In the genomic region with DNA sequence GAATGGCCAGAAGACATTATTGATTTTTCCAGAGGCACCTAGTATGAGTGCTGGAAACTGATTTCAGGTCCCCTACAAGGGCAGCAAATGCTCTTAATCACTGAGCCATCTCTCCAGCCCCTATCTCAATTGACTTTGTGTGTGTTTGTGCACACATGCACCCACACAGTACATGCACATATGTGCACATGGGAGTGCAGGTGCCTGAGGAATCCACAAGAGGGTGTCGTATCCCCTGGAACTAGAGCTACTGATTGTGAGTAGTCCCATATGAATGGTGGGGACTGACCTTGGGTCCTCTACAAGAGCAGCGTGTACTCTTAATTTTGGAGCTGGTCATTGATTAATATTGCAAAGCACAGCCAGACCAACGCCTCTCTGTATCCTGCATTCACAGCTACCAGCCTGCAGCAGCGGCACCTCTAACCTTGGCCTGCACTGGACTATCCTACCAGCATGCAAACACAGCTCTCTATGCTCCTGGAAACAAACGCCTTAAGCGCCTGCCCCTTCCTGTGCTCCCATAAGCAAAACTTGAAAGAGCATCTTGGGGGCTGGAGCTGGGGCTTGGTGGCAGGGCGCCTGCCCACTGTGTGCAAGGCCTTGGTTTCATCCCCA, we compare ENCODE assay signal across 17 mouse cellular contexts. TPM values are rescaled to one million over a fixed set of nuclear protein-coding genes. Genes with fewer than 3 reads are reported as not detected.
A peak's percentile ranks its signal among the peaks of the same experiment; 100 is the strongest.
DNase-seq lines count a peak whose midpoint lies in the region; ATAC-seq and TF ChIP-seq lines count a peak whose summit lies in the region.
"Had no signal": no experiment of that assay in that cellular context is flagged by ENCODE, and none has a peak within 500 bp of the region (broad histone marks: within the 10 kb centered on the region; RNA-seq: fewer than 3 reads in every experiment).

No protein-coding gene starts in this region.

- H3K4me1 ChIP-seq in intestine, postnatal 0 days (replicated peaks; ENCODE audit: control insufficient read depth, insufficient read depth, low read length): no peaks in the 10 kb centered on the region
- no peaks in the 10 kb centered on the region for H3K4me1 ChIP-seq in intestine, embryonic 16.5 days (ENCODE audit: control insufficient read depth, insufficient read depth, low read length)
- no peaks in the 10 kb centered on the region for H3K4me1 ChIP-seq in midbrain, embryonic 15.5 days
- H3K4me1 ChIP-seq in midbrain, embryonic 10.5 days: no peaks in the 10 kb centered on the region
- H3K4me1 ChIP-seq: embryonic facial prominence, embryonic 12.5 days; forebrain, embryonic 15.5 days; limb, embryonic 13.5 days; neural tube, embryonic 13.5 days had no signal

- no peak overlapping the region for H3K4me2 ChIP-seq in intestine, postnatal 0 days (replicated peaks; ENCODE audit: low read depth)
- no peak overlapping the region for H3K4me2 ChIP-seq in intestine, embryonic 16.5 days (ENCODE audit: low read depth, low read length)
- no peak overlapping the region for H3K4me2 ChIP-seq in midbrain, embryonic 15.5 days
- H3K4me2 ChIP-seq: embryonic facial prominence, embryonic 12.5 days; forebrain, embryonic 15.5 days; limb, embryonic 13.5 days; neural tube, embryonic 13.5 days had no signal

- H3K27me3 ChIP-seq in intestine, postnatal 0 days (replicated peaks; ENCODE audit: control insufficient read depth, insufficient read depth, low read length): no peaks in the 10 kb centered on the region
- H3K27me3 ChIP-seq in intestine, embryonic 16.5 days (replicated peaks; ENCODE audit: control insufficient read depth, insufficient read depth, low read length): no peaks in the 10 kb centered on the region
- H3K27me3 ChIP-seq in midbrain, embryonic 15.5 days (replicated peaks): no peaks in the 10 kb centered on the region
- H3K27me3 ChIP-seq in midbrain, embryonic 10.5 days (ENCODE audit: low read depth, poor library complexity, severe bottlenecking): no peaks in the 10 kb centered on the region
- H3K27me3 ChIP-seq: embryonic facial prominence, embryonic 12.5 days; forebrain, embryonic 15.5 days; limb, embryonic 13.5 days; neural tube, embryonic 13.5 days had no signal

- H3K27ac ChIP-seq in intestine, postnatal 0 days (ENCODE audit: low read depth, low read length): no peak overlapping the region
- no peak overlapping the region for H3K27ac ChIP-seq in intestine, embryonic 16.5 days (ENCODE audit: low read length)
- H3K27ac ChIP-seq in midbrain, embryonic 15.5 days: no peak overlapping the region
- H3K27ac ChIP-seq in midbrain, embryonic 10.5 days (replicated peaks): no peak overlapping the region
- H3K27ac ChIP-seq: embryonic facial prominence, embryonic 12.5 days; forebrain, embryonic 15.5 days; neural tube, embryonic 13.5 days had no signal

- WGBS in intestine, postnatal 0 days: 78% methylated on average over 7 of the region's 7 CpGs
- 76% methylated on average over 7 of the region's 7 CpGs for WGBS in intestine, embryonic 16.5 days
- 85% methylated on average over 7 of the region's 7 CpGs for WGBS in midbrain, embryonic 15.5 days
- WGBS in midbrain, embryonic 10.5 days: 85% methylated on average over 7 of the region's 7 CpGs

- no peak overlapping the region for H3K4me3 ChIP-seq in intestine, postnatal 0 days (ENCODE audit: low read depth, low read length)
- H3K4me3 ChIP-seq in intestine, embryonic 16.5 days (ENCODE audit: low read length): no peak overlapping the region
- no peak overlapping the region for H3K4me3 ChIP-seq in midbrain, embryonic 15.5 days
- no peak overlapping the region for H3K4me3 ChIP-seq in midbrain, embryonic 10.5 days
- H3K4me3 ChIP-seq: embryonic facial prominence, embryonic 12.5 days; forebrain, embryonic 15.5 days; limb, embryonic 13.5 days; neural tube, embryonic 13.5 days had no signal

- DNase-seq in CD4-positive, CD25-positive, alpha-beta regulatory T cell, adult 2 months (ENCODE audit: low read depth, low spot score): peak; percentile 25
- no peak for DNase-seq in midbrain, embryonic 10.5 days (ENCODE audit: low spot score)
- no peak for DNase-seq in cerebellum, adult 9-11 months
- DNase-seq: cerebellum, adult 8-10 months; gastrocnemius, postnatal 36 days had no signal

- H3K9me3 ChIP-seq in intestine, postnatal 0 days (ENCODE audit: control insufficient read depth): 0 out of 2 replicates have a peak, but pooled peaks cover 2% of the 10 kb centered on the region
- 0 out of 2 replicates have a peak, but pooled peaks cover 4% of the 10 kb centered on the region for H3K9me3 ChIP-seq in intestine, embryonic 16.5 days (ENCODE audit: control insufficient read depth, low read length)
- peaks cover 2% of the 10 kb centered on the region; the same call in 1 of the 2 replicates for H3K9me3 ChIP-seq in midbrain, embryonic 15.5 days
- H3K9me3 ChIP-seq in midbrain, embryonic 10.5 days (replicated peaks): peaks cover 11% of the 10 kb centered on the region
- H3K9me3 ChIP-seq: forebrain, embryonic 15.5 days had no signal

- ATAC-seq in CD4-positive, CD25-positive, alpha-beta regulatory T cell, adult 4 months: no peak
- ATAC-seq in intestine, postnatal 0 days: no peak
- no peak for ATAC-seq in intestine, embryonic 16.5 days
- 0 out of 2 replicates have a peak, but pooled peaks have one; percentile 50 for ATAC-seq in midbrain, embryonic 15.5 days (replicated peaks)
- ATAC-seq in megakaryocyte-erythroid progenitor cell, adult 5-6 weeks (replicated peaks; ENCODE audit: low FRiP score, low TSS enrichment, poor library complexity, severe bottlenecking): 0 out of 2 replicates have a peak, but pooled peaks have one; percentile 25
- ATAC-seq: forebrain, embryonic 15.5 days had no signal

- H3K9ac ChIP-seq in intestine, postnatal 0 days (ENCODE audit: low read depth, low read length): no peak overlapping the region
- H3K9ac ChIP-seq in intestine, embryonic 16.5 days (ENCODE audit: low read depth, low read length): no peak overlapping the region
- H3K9ac ChIP-seq in midbrain, embryonic 15.5 days: no peak overlapping the region
- H3K9ac ChIP-seq: embryonic facial prominence, embryonic 12.5 days; forebrain, embryonic 15.5 days; limb, embryonic 13.5 days; neural tube, embryonic 13.5 days had no signal

- TF ChIP-seq CTCF in intestine, postnatal 0 days (IDR thresholded peaks at IDR 0.05; ENCODE audit: low read depth): peak; percentile 57

- H3K36me3 ChIP-seq in intestine, postnatal 0 days (ENCODE audit: control insufficient read depth, insufficient read depth): 0 out of 2 replicates have a peak, but pooled peaks cover under 1% of the 10 kb centered on the region
- H3K36me3 ChIP-seq in intestine, embryonic 16.5 days (ENCODE audit: control insufficient read depth, insufficient read depth, low read length): no peaks in the 10 kb centered on the region
- H3K36me3 ChIP-seq in midbrain, embryonic 15.5 days (replicated peaks): no peaks in the 10 kb centered on the region
- H3K36me3 ChIP-seq in midbrain, embryonic 10.5 days: peaks cover 19% of the 10 kb centered on the region

RNA-seq across cellular contexts. Expression of a gene that starts 14.8 kb away (rescaled TPM):
- not detected for polyA plus RNA-seq in CD4-positive, CD25-positive, alpha-beta regulatory T cell, adult 4 months (2017; shearing (Covaris generic))
- polyA plus RNA-seq in intestine, postnatal 0 days (2015; fragmentation: Nextera tagmentation; extraction: Ambion mirVana): not detected in 2 replicates
- not detected in 2 replicates for polyA plus RNA-seq in intestine, embryonic 16.5 days (2015; fragmentation: Nextera tagmentation; extraction: Ambion mirVana)
- not detected in 2 replicates for polyA plus RNA-seq in midbrain, embryonic 15.5 days (2015; fragmentation: Nextera tagmentation; extraction: Ambion mirVana)
- polyA plus RNA-seq in midbrain, embryonic 10.5 days (2016; fragmentation: Nextera tagmentation; extraction: Ambion mirVana): not detected in 2 replicates
- not detected in 2 replicates for total RNA-seq in megakaryocyte-erythroid progenitor cell, adult 5-6 weeks (2014; fragmentation: Nextera tagmentation)
- not detected in 2 replicates for total RNA-seq in megakaryocyte-erythroid progenitor cell, adult 5-6 weeks (2017)
- total RNA-seq: adrenal gland, postnatal 4 days; gastrocnemius, postnatal 36 days; hematopoietic stem cell, adult 5-6 weeks had no signal
- polyA plus RNA-seq: embryonic facial prominence, embryonic 12.5 days; forebrain, embryonic 15.5 days; large intestine, adult 2 months; limb, embryonic 13.5 days; neural tube, embryonic 13.5 days had no signal

RNA-seq across cellular contexts. Expression of a gene that starts 32.1 kb away (rescaled TPM):
- 10 to 100 TPM in 1 of 2 experiments, 1 to 10 TPM in 1; 9.5 to 14.3 TPM for polyA plus RNA-seq in CD4-positive, CD25-positive, alpha-beta regulatory T cell, adult 4 months (2017; shearing (Covaris generic))
- polyA plus RNA-seq in intestine, postnatal 0 days (2015; fragmentation: Nextera tagmentation; extraction: Ambion mirVana): 44.9 and 47.9 TPM in 2 replicates
- 20.2 and 51.9 TPM in 2 replicates for polyA plus RNA-seq in intestine, embryonic 16.5 days (2015; fragmentation: Nextera tagmentation; extraction: Ambion mirVana)
- polyA plus RNA-seq in midbrain, embryonic 15.5 days (2015; fragmentation: Nextera tagmentation; extraction: Ambion mirVana): 127 and 130 TPM in 2 replicates
- 90.0 and 93.8 TPM in 2 replicates for polyA plus RNA-seq in midbrain, embryonic 10.5 days (2016; fragmentation: Nextera tagmentation; extraction: Ambion mirVana)
- total RNA-seq in megakaryocyte-erythroid progenitor cell, adult 5-6 weeks (2014; fragmentation: Nextera tagmentation): 65.6 and 66.8 TPM in 2 replicates
- total RNA-seq in megakaryocyte-erythroid progenitor cell, adult 5-6 weeks (2017): 103 and 104 TPM in 2 replicates

Comparison
In these comparisons a context has a peak if more than half of its experiments do, and no peak if none do; other contexts are left out.
1. ATAC-seq: peak in midbrain, embryonic 15.5 days (single experiment) and megakaryocyte-erythroid progenitor cell, adult 5-6 weeks (single experiment); none in CD4-positive, CD25-positive, alpha-beta regulatory T cell, adult 4 months (single experiment), intestine, postnatal 0 days (single experiment) and intestine, embryonic 16.5 days (single experiment).